Mouse (Mus musculus) cerebellum, adult 2 months (tissue): ENCODE measurements at regions not wholly inside any gene's neighbourhood (a gene's known extent, or its start where the extent isn't known, plus 50 kb on each side); places are given as distances from the start of the nearest gene placed in this dataset.

Experiments used
- CTCF ChIP-seq: fragments of 200-500 bp; IDR thresholded peaks from 2 replicates; pipeline ENCODE4 v1.5.1; 2011; ENCODE audit warnings: low read depth, mild to moderate bottlenecking, control low read depth, low read length, moderate library complexity, borderline replicate concordance; ENCODE audit not compliant: insufficient read depth
- POLR2A ChIP-seq: fragments of 200-500 bp; IDR thresholded peaks from 2 replicates; pipeline ENCODE4 v1.6.1; 2011; ENCODE audit warnings: low read length, control low read depth, borderline replicate concordance; ENCODE audit not compliant: insufficient read depth

DNA sequence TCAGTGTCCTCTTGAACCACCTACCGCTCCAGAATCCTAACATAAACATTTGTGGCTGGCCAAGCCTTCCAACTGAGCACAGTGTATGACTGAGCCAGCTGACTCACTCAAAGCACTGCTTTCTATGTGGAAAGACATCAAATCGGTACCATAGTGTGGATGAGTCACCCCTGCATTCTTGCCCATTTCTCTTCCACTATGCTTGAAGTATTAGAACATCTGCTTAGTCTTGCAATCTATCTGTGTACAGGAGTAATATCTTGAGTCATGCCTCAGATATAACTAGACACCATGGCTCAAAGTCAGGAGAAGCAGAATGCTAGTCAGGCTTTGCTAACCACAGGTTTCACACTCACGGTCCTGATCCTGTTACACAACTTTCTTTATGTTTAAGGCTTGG is 129.4 kb downstream of the C1d start:
- TF ChIP-seq POLR2A = no peak
- TF ChIP-seq CTCF = no peak
